Mouse (Mus musculus): ENCODE measurements around the gene Trir. TPM values are rescaled to one million over a fixed set of nuclear protein-coding genes. Genes with fewer than 3 reads are reported as not detected.

Gene Trir
- total RNA-seq, 2 experiments from 2014 or later: 128 to 146 TPM

DNA sequence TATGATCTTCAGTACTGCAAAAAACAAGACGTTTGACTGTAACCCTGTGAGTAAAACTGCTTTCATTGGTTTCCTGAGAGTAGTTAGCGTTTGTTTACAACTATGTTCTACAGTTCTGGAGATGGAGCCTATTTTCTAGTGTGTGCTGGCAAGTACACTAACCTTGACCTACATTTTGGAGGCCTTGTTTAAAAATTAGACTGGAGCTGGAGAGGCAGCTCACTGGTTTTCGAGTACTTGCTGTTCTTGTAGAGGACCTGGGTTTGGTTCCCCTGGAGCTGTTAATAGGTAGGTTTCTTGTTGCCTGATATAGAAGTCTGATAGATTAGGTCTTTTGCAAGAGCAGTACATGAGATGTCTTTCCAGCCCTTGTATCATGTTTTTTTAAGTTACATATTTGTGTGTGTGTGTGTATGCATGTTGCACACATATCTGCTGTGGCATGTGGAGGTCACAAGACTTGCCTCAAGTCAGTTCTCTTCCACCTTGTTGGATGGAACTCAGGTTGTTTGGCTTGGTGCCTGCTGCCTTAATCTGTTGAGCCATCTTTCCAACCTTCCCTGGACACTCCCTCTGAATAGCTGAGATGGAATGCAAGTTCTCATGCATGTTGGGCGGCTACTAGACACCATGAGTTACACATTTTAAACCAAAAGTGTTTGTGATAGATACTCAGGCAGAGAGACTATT lies 6.1 kb downstream of the Trir start:
- intact Hi-C loops (cut with DNase I): no loop called here
- no peak for DNase-seq (ENCODE audit: low spot score in 2 of 2)

DNA sequence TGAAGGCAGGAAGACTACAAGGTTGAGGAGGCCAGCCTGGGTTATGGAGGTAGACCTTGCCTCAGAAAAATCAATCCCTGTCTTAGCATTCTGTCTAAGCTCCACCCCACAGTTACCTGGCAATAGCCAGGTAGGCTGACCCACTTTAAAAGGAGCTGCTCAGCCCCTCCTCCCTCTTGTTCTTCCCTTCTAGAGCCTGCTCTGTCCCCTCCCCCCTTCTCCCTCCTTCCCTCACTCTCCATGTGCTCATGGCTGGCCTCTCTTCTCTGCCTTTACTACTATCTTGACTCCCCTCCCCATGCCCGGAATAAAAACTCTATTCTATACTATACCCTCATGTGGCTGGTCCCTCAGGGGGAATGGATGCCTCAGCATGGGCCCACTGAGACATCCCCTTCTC lies 7.2 kb downstream of the Trir start:
- DNase-seq (ENCODE audit: low spot score in 2 of 2): no peak
- intact Hi-C loops (cut with DNase I): no loop called here

DNA sequence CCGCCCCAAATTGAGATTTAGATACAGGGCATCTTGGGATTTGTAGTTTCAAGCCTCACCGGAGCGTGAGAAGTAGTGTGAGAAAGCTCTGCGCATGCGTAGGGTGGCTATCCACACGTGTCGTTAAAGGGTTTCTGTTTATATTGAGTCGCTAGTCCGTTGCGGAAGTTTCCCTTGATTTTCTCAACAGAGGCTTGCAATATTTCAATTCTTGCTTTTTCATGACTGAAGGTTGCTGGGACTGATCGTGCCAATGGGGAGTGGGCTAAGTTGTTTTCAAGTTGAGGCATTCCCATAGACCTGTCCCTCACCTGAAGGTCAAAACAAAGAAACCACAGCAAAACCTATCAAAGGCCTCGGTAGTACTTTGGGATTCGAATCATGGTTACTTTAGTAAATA lies 8.1 kb downstream of the Trir start:
- intact Hi-C loops (cut with DNase I): no loop called here
- peak; percentile 84 to 85 for DNase-seq (ENCODE audit: low spot score in 2 of 2)

DNA sequence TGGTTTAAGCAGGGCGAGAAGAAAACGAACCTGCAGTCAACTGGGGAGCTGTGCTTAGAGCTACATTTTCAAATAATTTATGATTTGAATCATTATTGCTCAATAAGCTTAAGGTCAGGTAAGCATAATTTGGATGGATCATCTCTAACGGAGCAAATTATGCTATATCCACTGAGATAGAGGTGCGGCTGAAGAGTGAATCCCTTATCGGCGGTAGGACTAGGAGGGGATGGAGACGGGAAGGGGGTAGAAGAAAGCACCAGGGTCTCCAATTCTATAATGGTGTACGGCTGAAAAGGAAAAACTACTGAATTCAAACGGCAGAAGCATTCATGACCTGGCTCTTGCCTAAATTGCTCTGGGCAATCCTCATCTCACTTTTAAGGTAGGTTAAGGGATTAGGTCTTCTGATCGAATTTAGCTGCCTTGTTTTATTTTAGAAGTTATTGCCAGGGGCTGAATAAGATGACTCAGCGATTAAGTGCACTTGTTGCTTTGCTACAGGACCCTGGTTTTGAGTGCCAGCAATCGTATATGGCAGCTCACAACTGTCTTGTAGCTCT lies 8.6 kb downstream of the Trir start:
- no peak for DNase-seq (ENCODE audit: low spot score in 2 of 2)
- intact Hi-C loops (cut with DNase I): no loop called here

DNA sequence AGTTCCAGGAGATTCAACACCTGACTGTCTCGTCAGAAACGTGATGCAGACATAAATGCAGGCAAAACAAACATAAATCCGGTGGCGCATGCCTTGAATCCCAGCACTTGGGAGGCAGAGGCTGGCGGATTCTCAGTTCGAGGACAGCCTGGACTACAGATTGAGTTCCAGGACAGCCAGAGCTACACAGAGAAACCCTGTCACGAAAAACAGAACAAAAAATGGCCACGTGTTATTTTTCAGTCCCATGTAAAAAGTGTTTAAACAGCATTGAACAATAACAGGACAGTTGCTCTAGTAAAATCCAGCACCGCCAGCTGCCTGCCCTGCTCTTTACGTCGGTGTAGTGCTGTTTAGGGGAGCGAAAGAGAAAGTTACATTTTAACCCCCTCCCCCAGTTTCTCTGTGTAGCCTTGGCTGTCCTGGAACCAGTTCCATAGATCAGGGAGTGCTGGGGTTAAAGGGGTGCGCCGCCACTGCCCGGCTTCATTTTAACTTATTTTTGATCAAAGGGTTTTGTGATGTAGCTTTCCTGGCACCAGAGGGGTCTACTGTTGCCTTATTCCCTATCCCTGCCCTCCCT lies 9.2 kb downstream of the Trir start:
- peak in 1 of 2 experiments; percentile 42 for DNase-seq (ENCODE audit: low spot score in 2 of 2)
- intact Hi-C loops (cut with DNase I): no loop called here

DNA sequence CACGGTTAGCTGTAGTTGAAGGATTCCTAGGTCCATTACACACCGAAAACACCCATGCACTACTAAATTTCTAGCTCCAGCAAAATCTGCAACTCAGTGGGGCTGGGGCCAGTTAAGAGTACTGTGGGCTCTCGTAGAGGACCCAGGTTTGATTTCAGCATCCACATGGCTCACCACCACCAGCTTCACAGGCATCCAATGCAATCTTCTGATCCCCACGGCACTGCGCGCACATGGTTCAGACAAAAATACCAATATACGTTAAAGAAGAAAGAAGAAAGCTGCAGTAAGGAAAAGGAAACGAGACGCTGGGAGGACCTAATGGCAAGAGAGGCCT lies 9.7 kb downstream of the Trir start:
- no peak for DNase-seq (ENCODE audit: low spot score in 2 of 2)
- intact Hi-C loops (cut with DNase I): no loop called here

DNA sequence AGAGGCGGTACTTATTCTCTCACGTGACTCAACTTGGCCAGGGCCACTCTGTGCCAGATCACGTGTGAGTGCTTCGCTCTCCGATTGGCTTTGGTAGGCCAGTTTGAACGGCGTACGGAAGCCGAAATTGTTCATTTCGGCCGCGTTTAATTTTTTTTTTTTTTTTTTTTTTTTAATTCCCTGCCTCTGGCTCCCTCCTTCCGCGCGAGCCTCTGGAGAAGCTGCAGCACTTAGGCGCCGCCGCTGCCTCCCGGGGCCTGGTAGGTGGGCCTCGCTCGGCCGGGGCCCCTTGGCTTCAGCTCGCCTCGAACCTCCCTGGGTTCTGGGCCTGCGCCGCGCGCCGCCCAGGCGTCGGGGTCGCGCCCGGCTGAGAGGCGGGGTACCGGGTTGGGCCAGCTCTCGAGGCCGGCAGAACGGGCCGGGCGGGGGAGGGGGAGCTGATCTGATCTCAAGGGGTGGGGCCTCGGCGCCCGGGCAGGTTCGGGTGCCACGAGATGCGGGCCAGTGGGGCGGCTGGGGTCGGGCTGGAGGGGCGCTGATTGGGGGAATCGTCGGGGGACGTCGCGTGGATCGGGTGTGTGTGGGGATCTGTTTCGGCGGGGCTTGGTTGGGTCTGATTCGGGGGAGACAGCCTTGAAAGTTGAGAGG lies 10.2 kb downstream of the Trir start, which contains the start of gene Tnpo2:
TSS of gene Tnpo2 (plus strand) at position 198 of the 648 bp plus-strand sequence.
- peak; percentile 95 to 98 for DNase-seq (ENCODE audit: low spot score in 2 of 2)
- intact Hi-C loops (cut with DNase I): no loop called here

DNA sequence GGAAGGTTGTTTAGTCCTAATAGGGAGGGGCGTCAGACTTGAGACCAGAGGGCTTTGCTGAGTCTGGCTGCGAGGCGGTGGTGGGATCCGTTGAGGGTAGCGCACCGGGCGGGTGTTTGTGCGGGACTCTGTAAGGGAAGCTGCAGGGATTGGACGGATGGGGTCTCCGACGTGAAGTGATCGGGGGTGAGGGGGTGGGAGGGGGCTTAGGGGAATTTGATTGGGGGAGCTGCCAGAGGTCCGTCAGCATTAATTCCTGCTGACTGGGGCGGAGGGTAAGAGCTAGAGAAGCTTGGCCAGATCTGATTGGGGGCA lies 10.7 kb downstream of the Trir start:
- intact Hi-C loops (cut with DNase I): no loop called here

DNA sequence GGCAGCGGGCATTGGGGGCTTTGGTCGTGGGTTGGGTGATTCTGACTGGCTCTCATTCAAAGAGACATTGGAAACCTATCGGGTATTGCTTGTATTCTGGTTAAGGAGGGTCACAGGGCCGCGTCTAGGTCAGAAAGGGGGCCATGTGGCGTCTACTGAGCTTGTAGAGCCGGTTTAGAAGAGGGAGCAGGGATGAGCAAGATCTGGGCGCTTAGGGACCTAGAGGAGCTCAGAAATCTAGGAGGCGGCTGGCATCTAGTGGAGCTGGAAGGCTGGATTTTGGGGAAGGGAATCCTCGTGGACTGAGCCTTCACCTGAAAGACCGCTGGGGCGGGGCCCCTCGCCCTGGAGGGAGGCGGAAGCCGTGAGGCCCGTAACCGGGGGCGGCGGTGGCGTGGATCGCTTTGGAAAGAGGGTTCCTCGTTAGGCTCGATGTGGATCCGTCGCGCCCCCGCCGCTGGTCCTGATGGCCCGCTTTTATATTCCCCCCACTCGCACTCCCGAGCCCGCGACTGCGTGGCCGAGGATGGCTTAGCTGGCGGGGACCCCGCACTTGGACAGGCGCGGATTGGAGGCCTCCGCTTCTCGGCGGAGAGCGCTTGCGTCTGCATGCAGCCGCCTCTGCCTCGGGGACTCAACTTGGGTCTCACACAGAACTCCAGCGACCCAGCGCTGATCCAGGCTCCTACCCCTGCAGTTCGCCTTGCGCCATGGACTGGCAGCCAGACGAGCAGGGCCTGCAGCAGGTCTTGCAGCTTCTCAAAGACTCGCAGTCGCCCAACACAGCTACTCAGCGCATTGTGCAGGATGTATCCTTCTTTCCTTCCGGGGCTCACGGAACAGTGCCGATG lies 11.3 kb downstream of the Trir start:
- DNase-seq (ENCODE audit: low spot score in 2 of 2): peak; percentile 49 to 51
- intact Hi-C loops (cut with DNase I): no loop called here

More for the DNA sequence above, 10.7 kb downstream of the Trir start:
- no peak for DNase-seq (ENCODE audit: low spot score in 2 of 2)

DNA sequence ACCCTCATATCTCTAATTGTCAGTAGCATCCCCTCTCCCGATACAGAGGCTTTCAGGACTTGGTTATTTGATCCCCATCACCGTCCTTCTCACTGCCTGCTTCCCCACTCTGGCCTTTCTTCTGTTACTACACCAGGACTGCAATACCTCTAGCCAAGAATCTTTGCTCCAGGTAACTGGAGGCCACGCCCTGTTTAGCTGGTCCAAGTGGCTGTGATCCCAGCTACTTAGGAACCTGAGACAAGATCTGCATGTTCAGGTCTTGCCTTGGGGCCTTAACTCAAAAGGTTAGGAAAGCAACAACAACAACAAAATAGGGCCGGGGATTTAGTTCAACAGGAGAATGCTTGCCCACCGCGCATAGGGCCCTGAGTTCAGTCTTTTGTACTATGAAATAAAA lies 17.0 kb downstream of the Trir start:
- DNase-seq (ENCODE audit: low spot score in 2 of 2): no peak
- intact Hi-C loops (cut with DNase I): no loop called here

DNA sequence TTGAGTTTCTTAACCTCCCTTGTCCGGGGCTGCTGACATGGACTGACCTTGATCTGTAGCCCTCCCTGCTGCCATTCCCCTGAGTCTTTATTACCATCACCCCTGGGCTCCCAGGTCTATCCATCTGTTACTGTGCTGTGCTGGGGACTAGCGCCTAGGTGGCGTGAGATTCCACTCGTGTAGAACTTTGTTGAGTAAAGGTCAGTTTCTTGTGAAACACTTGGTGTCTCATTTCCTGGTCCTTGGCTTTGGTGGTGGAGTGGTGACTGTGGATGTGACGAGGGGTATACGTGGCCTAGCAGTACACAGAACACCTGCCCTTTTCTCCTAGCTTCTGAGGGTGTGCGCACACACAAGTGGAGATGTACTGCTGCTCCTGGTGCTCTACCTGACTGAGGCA lies 30.7 kb downstream of the Trir start:
- no peak for DNase-seq (ENCODE audit: low spot score in 2 of 2)
- intact Hi-C loops (cut with DNase I): no loop called here

DNA sequence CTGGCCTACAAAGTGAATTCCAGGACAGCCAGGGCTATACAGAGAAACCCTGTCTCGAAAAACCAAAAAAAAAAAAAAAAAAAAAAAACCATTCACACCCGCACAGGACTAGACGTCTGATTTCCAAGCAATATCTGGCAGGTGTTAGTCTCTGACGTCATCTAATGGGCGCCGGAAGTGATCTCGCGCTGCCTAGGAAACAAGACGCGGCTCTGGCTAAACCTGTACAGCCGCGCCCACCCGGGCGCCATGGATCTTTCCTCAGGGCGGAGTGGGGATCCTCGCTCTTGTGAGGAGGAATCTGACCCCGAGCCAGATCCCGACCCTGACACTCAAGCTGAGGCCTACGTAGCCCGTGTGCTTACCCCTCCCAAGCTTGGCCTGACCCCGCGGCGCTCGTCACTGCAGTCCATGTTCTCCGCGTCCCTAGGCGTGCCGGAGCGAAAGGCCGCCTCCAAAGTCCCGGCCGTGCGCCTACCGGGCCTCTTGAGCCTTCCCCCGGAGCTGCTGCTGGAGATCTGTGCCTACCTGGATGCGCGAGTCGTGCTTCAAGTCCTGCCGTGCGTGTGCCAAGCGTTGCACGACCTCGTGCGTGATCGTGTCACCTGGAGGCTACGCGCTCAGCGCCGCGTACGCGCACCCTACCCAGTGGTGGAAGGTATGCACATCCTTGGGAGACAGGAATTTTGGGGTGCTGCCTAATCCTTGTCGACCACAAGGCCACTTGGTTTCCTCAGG lies 33.4 kb downstream of the Trir start, which contains the start of gene Fbxw9:
TSS of gene Fbxw9 (plus strand) at position 177 of the 738 bp plus-strand sequence.
- DNase-seq (ENCODE audit: low spot score in 2 of 2): peak; percentile 94 to 95
- intact Hi-C loops (cut with DNase I): no loop called here

DNA sequence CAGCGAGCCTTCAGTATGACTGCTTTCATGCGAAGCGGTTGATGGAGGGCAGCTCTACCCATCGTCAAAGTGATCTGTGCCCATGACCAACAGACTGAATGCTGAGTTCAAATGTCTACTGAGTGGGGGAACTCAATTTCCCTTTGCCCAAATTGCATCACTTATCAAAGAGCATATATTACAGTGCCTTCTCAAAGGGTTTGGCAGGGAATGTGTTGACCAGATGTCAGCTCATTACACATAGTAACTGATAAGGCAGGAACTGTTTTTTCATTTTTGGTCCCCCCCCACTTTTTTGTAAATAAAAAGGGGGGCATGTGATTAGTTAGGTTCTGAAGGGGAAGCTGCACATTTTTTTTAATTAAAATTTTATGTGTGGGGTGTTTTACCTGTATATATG lies 36.0 kb downstream of the Trir start:
- intact Hi-C loops (cut with DNase I): no loop called here
- no peak for DNase-seq (ENCODE audit: low spot score in 2 of 2)

DNA sequence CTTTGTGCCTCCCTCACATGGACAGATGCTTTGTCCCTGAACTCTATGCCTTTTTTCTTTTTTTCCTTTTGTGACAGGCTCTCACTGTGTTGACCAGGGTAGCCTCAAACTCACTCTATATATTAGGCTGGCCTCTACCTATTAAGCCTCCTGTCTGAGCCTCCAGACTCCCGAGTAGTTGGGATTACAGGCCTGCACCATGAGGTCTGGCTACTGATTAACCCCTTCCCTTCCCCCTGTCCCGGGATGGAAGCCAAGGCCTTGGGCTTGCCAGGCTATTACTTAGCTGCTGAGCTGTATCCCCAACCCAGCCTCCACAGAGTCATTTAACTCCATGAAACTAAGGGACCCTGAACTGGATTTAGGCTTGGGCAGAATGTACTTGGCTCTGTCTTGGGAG lies 38.6 kb downstream of the Trir start:
- intact Hi-C loops (cut with DNase I): no loop called here
- no peak for DNase-seq (ENCODE audit: low spot score in 2 of 2)

DNA sequence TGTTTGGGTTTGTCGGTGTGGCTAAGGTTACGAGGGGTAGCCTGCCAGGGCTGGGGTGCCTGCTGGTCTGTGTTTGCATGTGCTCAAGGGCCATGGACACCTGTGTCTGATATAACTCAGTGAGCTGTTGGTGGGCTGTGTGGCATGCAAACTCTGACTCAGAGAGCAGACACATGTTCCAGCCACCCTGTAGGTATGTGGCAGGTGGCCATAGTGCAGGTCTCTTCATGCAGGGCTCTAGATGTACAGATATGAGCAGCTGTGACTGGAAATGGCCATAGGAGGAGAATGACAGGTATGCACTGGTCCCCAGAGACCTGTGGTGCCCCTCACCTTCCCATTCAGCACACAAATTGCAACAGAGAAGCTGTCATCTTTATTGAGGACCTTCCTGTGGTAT lies 40.5 kb downstream of the Trir start:
- intact Hi-C loops (cut with DNase I): no loop called here

DNA sequence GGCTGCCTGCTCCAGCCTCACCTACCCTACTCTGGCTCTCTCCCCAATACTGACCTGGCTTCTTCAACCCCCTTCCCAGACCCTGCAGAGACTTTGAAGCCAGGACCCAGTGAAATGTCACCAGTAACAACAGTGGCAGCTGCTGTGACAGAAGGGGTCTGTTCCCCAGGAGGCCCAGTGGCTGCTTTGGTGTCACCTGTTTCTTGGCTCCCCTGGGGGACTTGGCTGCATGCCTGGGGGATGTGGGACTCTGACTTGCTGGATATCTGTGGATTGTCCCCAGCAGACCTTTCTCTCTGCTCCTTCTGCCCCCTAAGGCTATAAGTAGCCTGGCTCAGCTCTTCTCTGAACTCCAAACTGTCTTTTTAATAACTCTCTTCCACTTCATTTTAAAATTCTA lies 41.4 kb downstream of the Trir start, which contains the start of gene Gm5741:
TSS of gene Gm5741 (minus strand) at position 1 of the 400 bp plus-strand sequence.
- no peak for DNase-seq (ENCODE audit: low spot score in 2 of 2)
- intact Hi-C loops (cut with DNase I): no loop called here

More for the DNA sequence above, 40.5 kb downstream of the Trir start:
- DNase-seq (ENCODE audit: low spot score in 2 of 2): no peak

DNA sequence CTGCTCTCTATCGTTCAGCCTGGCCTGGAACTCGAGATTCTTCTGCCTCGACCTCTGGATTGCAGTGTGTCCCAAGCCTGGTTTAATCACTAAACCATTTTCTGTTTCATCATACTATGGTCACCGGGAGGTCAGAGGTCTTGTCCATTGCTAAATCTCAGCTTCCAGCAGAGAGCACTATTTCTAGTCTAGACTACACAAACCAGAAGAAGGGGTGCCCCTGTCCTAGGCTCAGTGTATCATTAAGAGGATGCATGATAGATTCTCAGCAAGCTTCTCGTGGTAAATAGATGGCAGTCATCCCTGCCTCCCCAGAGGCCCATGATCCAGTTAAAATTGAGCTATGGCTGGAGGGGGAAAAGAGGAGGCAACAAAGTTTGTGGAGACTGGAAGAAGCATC lies 44.4 kb downstream of the Trir start:
- DNase-seq (ENCODE audit: low spot score in 2 of 2): no peak
- intact Hi-C loops (cut with DNase I): no loop called here

DNA sequence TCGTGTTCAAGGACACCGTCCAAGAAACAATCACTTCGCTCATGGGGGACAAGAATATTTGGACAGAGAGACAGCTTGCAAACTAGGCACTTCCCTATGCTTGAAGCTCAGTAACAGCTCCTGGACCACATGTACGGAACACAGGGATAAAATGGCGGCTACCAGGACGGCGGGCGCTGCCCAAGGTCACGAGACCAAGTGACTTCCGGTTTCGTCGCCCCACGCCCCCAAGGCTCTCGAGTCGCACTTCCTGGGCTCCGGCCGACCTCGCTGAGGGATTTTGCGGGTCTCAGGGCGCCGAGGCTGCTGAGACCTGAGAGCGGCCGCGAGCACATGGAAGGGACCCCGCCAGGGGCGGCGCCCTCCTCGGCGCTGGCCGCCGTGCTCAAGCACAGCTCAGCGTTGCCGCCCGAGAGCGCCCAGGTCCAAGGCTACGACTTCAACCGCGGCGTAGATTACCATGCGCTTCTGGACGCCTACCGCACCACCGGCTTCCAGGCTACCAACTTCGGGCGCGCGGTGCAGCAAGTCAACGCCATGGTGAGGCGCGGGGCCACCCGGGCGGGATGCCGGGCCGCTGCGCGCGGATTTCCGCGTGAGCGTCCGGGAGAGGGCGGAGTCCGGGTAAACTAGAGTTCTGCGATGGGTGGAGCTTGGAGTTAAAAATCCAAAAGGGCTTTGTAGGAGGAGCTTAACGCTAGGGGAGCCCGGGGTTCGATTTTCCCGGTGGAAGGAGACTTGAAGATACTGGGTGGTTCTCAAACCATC lies 45.1 kb downstream of the Trir start, which contains the start of gene Dhps:
TSS of gene Dhps (plus strand) at position 244 of the 768 bp plus-strand sequence.
- peak; percentile 93 to 94 for DNase-seq (ENCODE audit: low spot score in 2 of 2)
- intact Hi-C loops (cut with DNase I): no loop called here
